Mouse (Mus musculus) mouse embryonic stem cell (cell line): Measurements from ENCODE around the gene Slc22a2.
"Not testable (repeated sequence)": the region's sequence is repeated elsewhere in the genome, so short reads cannot be mapped to it uniquely, and the experiment has no call there.

Source experiments
- in situ Hi-C, 2 experiments: fragments of 300-500 bp; cut with MboI; formaldehyde crosslinking; loops; 1 replicate in 1 of 2; 3 replicates in 1 of 2; pipeline ENCODE4 v1.14.3; 2019 to 2020; ENCODE audit warnings: low sequenced_read_pairs in 2 of 2, low pct_unique_long_range_greater_than_20kb in 1 of 2, mixed read lengths in 1 of 2; ENCODE audit not compliant: unreplicated experiment in 1 of 2

The Slc22a2 gene

DNA sequence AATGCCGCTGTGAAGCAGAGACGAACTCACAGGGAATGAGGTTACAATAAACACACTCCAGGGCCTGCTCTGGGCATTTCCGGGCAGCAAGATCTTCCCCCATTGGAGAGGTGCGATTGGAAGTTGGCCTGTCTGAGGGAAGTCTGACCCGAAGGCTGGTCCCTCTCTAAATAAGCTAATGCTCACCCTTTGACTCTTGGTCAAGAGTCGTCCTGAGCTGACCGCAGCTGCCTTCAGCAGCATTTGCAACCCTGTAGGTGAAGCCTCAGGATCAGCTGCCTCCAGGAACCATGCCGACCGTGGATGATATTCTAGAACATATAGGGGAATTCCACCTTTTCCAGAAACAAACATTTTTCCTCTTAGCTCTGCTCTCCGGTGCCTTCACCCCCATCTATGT lies at the start of gene Slc22a2:
TSS of gene Slc22a2 (plus strand) at position 142 of the 400 bp plus-strand sequence.
- in situ Hi-C loops, result no loop called here

DNA sequence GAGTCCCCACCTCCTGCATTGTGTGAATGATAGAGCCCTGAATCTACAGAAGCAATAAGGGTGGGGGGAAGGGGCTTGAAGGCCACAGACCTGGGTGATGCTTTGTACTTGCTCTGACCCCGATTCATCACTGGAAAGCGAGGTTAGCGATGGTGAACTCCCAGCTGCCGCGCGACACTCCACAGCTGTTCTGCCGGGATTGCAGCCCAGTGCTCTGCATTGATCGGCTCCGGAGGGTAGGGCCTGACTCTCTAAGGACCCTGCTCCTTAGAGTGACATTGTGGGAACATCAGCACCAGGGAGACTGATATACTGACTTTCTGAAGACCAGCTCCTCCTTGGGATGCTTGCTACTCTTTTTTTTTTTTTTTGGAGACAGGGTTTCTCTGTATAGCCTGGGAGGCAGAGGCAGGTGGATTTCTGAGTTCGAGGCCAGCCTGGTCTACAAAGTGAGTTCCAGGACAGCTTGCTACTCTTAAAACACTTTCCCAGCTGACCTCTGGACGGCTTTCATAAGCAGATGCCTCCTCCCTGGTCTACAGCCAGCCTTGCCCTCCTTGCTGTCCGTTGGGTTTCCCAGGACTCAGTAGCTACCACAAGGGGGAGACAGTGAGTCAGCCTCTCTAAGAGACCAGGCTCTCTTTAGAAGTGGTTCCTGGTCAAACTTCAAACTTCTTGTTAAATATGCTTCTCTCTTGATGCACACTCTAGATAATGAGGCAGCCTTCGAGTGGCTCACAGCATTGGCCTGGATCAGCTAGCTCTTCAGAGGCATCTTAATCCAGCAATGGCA lies 49.4 kb upstream of the Slc22a2 start:
- in situ Hi-C loops, result loop anchor here in 1 of 2 experiments (10.0 kb wide), 1 partner anchor 120 kb away; no protein-coding TSS in a partner anchor

DNA sequence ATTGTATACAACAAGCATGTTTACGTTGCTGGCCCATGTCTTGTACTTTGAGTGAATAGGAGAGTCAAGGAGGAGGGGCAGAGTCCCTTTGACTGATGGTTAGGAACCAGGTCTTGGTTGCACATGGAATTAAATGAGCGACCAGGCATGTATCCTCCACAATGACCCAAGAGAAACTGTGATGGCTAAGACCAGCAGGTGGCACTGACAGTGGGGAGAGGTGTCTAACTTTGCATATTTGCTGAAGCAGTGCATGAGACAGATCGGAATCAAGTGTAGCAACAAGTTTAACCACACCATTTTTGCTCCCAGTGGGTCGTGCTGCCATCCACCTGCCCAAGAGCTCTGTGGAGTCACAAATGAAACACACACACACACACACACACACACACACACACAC lies 21.7 kb upstream of the Slc22a2 start:
- in situ Hi-C loops, result no loop called here

DNA sequence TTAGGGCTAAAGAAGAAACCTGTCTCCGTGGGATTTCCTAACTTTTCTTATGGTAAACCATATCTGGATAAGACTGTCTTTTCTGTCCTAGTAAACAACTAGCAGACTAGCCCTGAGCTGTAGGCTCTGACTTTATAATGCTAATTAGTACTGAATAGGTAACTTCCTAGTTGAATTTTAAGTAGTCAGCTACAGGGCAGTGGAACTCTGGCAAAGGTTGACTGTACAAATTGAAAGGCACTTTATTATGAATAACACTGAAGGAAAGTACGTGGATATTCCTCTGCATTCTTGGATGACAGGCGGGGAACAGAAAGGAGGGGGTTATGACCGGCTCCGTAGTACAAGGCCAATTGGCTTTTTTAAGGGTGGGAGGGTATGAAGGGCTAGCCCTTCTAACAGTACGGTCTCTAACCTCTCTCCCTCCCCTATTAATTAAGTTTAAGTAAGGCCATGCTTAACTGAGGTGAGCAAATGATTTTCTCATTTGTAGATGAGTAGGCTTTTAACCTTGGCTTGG lies 19.4 kb upstream of the Slc22a2 start:
- in situ Hi-C loops, result not testable (repeated sequence)

DNA sequence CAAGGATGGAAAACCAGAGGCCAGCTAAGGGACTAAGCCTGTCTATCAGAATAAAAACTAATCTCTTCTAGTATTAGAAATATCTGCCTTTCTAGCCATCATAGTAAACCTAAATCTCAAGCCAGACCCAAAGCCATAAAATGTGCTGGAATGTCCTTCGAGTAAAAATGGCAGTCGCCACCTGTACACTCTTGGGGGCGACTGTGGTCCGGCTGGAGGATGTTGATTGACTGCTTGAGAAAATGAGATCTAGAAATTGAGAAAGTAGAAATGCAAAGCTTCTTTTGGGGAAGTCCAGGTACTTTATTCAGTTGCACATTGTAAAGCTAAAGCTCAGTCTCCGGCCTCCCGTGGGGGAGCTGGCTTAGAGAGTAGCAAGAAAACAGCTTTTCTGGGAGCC lies 18.5 kb upstream of the Slc22a2 start:
- in situ Hi-C loops, result no loop called here

DNA sequence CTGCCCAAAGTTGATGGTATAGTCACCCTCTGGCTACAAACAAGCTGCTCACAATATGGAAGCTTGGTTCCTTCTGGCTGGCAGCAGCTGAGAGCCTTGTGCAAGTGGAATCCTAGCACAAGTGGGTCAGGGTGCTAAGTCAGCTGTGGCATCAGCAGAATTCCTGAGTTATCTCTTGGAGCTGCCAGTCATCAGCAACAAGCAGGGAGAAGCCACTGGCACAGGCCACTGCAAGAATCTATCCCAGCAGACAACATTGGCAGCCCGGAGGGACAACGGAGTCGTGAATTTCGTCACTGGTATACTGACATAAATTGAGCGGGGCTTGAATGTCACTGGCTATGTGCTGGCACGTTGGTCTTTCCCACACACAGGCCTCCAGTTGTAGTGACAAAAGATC lies 12.6 kb upstream of the Slc22a2 start:
- in situ Hi-C loops, result no loop called here

DNA sequence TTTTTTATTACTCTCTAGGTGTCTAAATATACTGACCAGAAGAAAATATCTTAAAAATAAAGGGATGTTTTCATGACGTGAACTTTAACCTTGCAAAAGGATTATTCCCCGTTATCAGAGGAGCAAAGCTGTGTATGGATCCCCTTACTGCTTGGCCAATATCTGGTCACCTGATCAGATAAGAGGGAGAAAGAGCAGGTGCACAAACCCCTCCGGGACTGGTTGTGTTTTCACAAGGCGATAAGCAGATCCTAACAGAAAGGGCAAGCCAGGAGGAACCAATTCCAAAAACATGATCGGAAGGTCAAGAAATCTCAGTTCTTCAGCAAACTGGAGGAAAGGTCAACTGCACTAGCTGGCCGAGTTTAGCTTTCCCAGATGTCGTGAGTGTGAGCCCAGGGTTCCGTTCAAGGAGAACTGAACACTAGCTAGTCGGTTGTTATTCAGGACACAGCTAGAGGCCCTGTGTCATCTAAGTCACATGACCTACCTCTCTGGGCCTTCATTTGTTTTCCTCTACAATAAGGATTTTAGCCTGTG lies 11.9 kb upstream of the Slc22a2 start:
- in situ Hi-C loops, result no loop called here

DNA sequence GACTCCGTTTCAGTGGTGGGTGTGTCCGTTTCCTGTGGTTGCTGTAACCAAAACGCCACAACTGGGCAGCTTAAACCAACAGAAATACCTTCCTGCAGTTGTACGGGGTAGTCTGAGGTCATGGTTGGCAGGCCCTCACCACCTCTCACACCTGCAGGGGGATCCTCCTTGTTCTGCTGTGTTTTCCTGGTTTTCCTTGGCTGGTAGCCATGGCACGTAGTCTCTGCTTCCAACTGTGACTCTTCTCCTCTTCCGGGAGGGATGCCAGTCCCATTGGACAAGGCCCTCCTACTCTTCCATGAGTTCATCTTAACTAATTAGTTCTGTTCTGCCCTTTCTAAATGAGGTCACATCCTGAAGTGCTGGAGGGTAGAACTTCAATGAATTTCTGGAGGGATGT lies 8.5 kb upstream of the Slc22a2 start:
- in situ Hi-C loops, result no loop called here

DNA sequence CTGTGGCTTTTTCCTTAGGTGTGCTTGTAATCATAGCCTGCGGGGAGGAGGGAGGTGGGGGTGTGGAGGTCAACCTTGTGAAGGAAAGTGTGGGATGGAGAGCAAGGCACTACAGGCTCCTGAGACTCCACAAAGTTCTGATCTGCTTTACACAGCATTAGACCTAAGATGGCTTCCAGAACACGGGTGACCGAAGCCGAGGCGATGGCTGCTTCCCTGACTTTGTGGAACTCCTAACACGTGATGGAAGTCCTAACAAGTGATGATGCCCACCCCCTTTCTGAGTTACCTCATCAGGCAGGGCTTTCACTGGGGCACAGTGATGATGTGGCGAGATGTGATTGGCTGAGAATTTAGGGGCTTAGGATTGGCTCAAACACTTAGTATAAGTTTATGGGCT lies 6.8 kb upstream of the Slc22a2 start:
- in situ Hi-C loops, result no loop called here

DNA sequence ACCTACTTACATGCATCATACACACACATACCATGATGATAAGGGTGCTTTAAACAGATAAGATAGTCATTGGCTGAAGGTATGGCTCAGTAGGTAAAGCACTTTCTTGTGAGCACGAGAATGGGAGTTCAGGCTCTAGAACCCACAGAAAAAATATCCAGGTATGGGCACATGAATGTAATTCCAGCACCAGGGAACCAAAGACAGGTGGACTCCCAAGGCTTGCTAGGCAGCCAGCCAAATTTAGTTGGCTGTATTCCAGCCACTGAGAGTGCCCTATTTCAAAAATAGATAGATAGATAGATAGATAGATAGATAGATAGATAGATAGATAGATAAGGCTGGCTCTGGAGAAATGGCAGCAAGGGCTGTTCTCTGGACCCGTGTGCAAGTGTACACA lies 1.4 kb downstream of the Slc22a2 start:
- in situ Hi-C loops, result no loop called here

DNA sequence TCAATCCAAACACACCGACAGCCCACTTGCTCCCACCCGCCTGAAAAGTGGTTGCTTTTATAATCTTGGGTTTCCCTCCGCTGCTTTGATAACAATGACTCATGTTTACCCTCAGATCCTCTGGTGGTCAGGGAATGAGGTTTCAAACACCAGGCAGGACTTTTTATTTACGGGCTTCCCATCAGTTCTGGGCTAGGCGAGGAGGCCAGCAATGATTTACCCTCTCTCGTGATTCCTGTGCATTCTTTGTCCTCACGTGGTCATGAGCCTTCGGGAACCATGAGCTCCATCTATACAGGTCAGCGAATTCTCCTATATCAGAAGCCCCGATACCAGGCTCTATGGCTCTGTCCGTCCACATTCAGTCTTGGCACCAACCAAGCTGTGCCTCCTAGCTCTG lies 3.0 kb downstream of the Slc22a2 start:
- in situ Hi-C loops, result no loop called here

DNA sequence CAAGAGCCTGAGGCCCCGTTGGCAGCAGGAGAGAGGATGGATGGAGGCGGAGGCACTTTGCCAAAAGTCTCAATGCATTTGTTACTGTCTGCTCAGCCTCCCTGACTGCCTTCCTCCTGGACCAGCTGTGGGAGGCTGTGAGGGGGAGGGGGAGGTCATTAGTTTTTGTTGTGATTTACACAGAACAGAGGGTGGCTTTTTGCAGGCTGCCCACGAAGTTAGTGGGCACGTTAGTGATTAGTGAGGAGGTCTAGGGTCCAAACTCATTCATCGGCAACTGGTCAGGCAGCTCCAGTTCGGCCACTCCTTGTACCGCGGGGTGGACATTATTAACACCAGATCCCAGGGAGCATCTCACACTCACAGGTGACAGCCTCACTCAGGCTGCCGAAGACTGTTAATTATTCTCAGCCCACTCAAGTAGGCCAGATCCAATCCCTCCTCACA lies 4.9 kb downstream of the Slc22a2 start:
- in situ Hi-C loops, result no loop called here

DNA sequence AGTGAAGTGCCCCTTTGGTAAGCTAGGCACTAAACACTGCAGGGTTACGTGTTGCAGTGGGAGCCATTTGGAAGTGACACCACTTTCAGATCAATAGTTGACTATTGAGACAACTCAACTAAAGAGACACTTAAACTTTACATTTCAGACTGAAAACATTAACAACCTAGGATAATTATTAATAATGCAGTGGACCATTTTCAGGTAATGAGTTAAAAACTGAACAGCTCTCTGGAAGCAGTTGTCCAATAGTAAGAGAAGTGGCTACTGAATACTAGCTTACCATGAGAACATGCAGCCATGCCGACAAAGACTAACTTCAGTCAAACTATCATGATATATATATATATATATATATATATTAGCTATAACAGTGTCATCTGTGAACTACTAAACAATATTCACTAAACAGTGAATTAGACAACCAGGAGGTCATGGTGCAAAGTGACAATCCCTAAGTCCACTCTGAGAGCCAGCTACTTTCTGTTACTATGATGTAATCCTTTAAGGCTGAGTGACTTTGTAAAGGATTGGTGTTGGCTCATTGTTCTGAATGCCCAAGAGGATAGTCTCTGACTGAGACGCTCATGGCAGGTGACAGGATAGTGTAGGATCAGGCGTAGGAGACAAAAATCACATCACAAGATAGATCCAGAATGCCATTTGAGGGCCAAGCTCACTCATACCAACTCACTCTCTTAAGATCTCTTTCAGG lies 7.1 kb downstream of the Slc22a2 start:
- in situ Hi-C loops, result no loop called here

DNA sequence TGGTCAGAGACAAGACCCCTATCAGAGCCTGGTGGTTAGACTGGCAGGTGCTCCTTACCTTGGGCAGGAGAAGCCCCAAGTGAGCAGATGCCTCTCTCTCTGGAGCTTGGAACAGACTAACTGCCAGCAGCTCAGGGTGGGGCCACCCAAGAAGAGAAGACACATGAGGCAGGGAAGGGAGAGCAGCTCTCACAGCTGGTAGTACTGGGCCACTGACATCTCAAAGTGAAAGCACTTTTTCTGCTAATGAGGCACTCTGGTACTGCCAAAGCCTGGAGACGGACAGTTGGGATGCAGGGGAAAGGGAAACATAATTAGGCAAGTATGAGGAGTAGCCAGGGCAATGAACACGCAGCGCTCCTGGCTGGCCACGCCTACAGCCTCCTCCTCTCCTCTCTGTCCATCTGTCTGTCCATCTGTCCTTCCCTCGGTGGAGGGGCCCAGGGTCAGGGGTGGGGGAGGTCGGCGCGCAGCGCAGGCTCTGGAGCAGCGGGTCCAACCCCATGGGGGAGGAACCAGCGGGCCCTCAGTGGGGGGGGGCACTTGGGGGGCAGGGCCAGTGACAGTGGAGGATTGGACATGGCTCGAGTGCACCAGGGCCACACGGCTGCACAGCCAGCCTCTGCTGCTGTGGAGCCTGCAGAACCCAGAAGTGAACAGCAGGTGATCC lies 12.0 kb downstream of the Slc22a2 start:
- in situ Hi-C loops, result no loop called here

DNA sequence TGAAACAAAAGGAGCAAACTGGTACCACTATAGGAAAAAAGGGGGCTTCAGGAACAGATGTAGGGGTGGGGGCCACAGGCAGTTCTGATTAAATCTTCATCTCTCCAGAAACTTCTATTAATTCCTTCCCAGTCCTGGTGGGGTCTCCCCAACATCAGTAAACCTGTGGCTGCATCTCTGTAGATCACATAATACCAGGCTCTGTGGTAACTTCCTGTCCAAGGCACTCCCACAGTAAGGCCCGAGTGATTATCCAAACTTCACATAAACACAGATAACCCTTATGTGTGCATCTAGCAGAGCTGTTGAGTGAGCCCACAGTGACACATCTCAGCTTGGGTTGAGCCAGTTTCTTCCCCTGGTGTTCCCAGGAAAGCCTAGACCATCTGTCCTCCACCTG lies 22.7 kb downstream of the Slc22a2 start:
- in situ Hi-C loops, result no loop called here

DNA sequence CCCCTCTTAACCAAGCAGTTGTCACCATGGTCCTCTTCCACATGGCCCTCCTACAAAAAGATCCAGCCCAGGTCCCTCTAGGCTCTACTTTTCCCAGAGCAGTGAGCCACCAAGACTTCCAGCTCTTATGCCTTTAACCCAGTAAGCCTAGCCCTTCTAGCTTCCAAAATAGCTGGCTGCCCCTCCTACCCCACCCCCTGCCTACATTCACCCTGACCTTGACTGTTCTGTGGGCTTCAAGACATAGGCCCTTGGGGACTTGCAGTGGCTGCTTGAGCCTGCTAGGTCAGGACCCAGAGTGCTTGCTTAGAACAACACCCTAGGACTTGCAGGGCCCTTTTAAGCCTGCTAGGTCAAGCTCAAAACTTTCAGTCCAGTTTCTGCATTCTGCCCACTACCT lies 23.3 kb downstream of the Slc22a2 start:
- in situ Hi-C loops, result no loop called here

DNA sequence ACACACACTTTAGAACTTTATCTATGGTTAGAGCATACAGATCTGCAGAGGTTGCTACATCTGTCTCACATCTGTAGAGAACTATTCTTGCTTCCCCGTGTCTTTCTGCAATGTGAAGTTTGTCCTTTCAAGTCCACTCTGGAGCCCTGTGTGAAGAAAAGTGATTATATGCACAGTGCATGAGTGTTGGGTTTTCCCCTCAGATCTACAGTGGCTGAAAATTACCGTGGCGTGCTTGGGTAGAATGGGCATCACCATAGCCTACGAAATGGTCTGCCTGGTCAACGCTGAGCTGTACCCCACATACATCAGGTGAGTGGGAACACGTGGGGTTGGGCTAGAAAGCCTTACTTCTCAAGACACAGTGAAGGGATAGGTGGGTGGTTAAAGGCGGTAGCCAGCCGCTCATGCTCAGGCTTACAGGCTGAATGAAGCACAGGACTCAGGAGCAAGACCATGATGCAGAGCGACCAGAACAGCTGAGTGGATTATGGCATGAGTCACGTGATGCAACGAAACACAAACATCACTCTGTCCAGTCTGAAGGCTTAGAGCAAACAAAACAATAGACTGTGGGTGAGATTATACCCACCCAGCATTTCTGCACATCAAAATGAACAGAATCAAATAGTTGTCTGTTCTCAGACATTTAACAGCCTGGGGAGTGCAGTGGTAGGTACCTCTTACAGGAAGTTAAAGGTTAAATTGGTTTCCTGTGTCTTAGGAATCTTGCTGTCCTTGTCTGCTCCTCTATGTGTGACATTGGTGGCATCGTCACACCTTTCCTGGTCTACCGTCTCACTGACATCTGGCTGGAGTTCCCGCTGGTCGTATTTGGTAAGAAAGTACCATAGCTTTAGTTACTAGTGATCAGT lies 30.8 kb downstream of the Slc22a2 start:
- in situ Hi-C loops, result no loop called here

DNA sequence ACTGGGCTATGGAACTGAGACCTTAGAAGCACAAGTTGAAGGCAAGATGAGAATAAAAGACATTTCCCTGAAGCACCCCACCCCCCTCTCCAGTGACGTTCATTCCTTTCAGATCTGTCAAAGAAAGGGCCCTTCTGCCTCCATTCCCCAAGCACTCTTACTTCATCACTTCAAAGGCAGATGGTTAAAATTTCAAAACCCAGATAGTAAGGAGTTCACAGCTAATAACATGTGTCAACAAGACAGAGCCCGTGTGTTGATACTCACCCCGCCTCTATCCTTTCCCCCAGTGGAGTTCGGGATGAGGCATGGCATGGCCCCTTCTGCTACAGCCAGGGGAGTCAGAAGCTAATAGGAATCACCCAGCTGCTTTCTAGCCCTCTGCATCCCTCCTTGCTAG lies 31.5 kb downstream of the Slc22a2 start:
- in situ Hi-C loops, result no loop called here
